Mouse (Mus musculus) induced T-regulatory cell, adult 2 months (primary cell): ENCODE measurements around the gene Tpst1.

Source experiments
- DNase-seq: peaks from one replicate; pipeline ENCODE4 v3.0.0-alpha.2; 2012; ENCODE audit warnings: low read depth

Tpst1 gene

GRCm38 (mm10) chr5:130143977-130144333 lies 70.8 kb downstream of the Tpst1 start:
- no peak for DNase-seq

- peak; percentile 97 for DNase-seq
Observed at GRCm38 (mm10) chr5:130144334-130145312, 71.5 kb downstream of the Tpst1 start, which contains the start of gene Kctd7. Gene Kctd7 (plus strand): TSS chr5:130144861.

- no peak for DNase-seq
Observed at GRCm38 (mm10) chr5:130145961-130146360, 72.8 kb downstream of the Tpst1 start.

- DNase-seq, result no peak
Observed at GRCm38 (mm10) chr5:130149726-130150310, 76.7 kb downstream of the Tpst1 start.

- DNase-seq, result no peak
Observed at GRCm38 (mm10) chr5:130154286-130154685, 81.2 kb downstream of the Tpst1 start.

GRCm38 (mm10) chr5:130158545-130158944 lies 85.4 kb downstream of the Tpst1 start:
- no peak for DNase-seq

GRCm38 (mm10) chr5:130159761-130160201 lies 86.7 kb downstream of the Tpst1 start:
- DNase-seq, result no peak

- DNase-seq, result peak; percentile 89
Observed at GRCm38 (mm10) chr5:130163670-130164069, 90.5 kb downstream of the Tpst1 start.

- no peak for DNase-seq
Observed at GRCm38 (mm10) chr5:130165213-130165612, 92.1 kb downstream of the Tpst1 start.

- no peak for DNase-seq
Observed at GRCm38 (mm10) chr5:130169109-130169508, 96.0 kb downstream of the Tpst1 start.

GRCm38 (mm10) chr5:130170666-130171422 lies 97.7 kb downstream of the Tpst1 start:
- DNase-seq, result peak; percentile 30

GRCm38 (mm10) chr5:130171423-130171954 lies 98.4 kb downstream of the Tpst1 start, which contains the start of gene Rabgef1:
Gene Rabgef1 (plus strand): TSS chr5:130171798.
- DNase-seq, result peak; percentile 92

GRCm38 (mm10) chr5:130171956-130172601 lies 99.0 kb downstream of the Tpst1 start:
- DNase-seq, result peak; percentile 72

GRCm38 (mm10) chr5:130173012-130173411 lies 99.9 kb downstream of the Tpst1 start:
- DNase-seq, result no peak

- DNase-seq, result no peak
Observed at GRCm38 (mm10) chr5:130177871-130178270, 104.7 kb downstream of the Tpst1 start.

- DNase-seq, result no peak
Observed at GRCm38 (mm10) chr5:130180362-130180761, 107.2 kb downstream of the Tpst1 start.

GRCm38 (mm10) chr5:130181740-130182540 lies 108.8 kb downstream of the Tpst1 start:
- no peak for DNase-seq

GRCm38 (mm10) chr5:130182541-130182821 lies 109.4 kb downstream of the Tpst1 start:
- DNase-seq, result no peak

- DNase-seq, result no peak
Observed at GRCm38 (mm10) chr5:130184193-130184856, 111.2 kb downstream of the Tpst1 start.

GRCm38 (mm10) chr5:130185312-130185711 lies 112.2 kb downstream of the Tpst1 start:
- DNase-seq, result no peak
